Mouse (Mus musculus): ENCODE results near the gene Mcts2.

The Mcts2 gene

DNA sequence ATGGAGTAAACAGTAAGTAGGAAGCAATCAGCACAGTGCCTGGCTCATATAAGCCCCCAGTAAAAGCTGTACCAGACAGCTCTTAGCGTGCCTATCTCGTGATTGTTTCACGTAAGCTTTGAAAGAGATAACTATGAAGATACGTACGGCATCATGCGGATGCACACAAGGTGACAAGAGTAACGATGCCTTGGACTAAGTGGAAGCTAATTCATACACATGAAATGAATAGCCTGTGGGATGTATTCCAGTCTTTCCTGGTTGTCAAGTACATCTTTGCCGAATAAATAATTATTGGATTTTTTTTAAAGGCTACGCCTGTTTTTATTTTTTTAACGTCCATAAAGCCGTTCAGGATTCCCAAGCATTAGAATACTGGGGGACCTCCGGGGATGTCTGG lies 436 bp upstream of the Mcts2 start:
- DNase-seq (ENCODE audit: low spot score): no peak

DNA sequence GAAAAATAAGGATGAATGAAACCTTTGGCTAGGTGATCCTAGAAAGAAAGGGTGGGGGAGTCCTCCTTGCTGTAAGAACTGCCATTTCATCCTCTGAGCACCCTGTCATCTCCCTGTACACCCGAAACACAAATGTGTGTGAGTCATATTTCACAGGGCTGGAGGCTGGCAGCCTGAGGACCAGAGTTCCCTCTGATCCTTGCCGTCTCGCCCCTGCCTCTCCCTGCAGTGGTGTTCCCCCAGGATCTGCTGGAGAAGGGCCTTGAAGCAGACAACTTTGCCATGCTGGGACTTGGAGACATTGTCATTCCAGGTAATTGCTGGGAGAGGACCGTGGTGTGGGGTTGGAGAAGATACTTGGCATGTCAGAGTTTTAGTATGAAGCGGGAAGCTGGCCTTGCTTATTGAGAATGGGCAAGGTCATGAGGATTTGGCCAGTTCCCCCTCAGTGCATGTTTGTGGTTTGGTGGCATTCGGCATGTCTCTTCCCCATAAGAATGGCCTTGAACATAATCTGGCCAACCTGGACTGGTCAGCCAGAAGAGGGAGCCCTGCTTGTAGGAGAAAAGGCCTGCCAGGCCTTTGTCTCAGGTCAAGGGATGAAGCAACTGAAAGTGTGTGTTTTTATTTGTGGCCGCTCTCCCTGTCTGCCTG lies 4.9 kb downstream of the Mcts2 start:
- DNase-seq (ENCODE audit: low spot score): peak; percentile 78

DNA sequence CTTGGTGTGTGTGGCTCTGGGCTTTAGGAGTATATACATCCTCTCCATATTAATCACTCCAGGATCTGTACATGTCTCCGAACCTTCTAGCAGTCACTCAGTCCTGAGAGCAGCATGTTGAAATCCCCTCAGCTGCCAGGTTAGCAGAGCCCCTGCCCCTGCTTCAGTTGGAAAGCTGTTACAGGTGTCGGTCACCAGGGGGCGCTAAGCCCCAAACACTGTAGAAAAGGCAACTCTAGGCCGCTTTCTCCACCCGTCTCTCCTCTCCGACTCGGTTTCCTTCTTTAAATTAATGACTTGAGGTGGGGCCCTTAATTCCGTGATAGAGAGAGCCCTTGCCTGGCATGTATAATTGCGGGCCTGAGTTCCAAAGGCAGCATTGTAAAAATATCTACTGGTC lies 6.4 kb downstream of the Mcts2 start:
- peak; percentile 85 for DNase-seq (ENCODE audit: low spot score)

DNA sequence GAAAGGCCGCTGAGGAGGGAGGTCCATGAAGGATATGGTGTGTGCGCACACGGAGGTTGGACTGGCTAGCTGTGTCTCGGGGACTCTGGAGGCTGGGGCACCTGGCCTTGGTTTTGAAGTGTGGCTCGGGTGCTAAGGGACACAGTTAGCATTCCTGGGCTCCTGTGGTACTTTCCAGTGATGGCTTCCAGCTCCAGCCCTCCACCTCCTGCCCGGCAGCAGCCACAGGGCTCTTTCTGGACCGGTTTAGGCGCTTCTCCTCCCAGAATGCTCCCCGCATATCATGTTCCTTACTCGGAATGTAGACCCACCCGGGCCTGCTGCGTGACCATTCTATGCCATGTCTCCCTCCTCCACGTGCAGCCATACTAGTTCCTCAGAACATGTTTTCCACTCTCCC lies 6.9 kb downstream of the Mcts2 start:
- DNase-seq (ENCODE audit: low spot score): no peak

DNA sequence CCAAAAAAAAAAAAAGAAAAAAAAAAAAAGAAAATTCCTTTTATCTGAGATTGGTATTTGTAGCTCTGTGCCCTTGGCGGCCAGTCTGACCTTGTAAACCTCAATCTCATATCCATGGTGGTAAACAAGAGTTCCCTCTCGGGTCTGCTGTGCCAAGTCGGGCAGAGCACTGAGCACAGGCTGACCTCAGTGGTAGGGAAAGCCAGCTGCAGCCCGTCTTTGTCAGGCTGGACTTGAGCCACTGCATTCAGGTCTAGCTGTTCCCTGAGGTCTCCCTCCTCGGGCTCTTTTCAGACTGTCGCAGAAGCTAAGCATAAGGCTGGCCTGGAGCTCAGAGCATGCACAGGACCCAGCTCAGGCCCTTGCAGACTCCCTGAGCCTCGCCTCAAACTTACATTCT lies 7.9 kb downstream of the Mcts2 start:
- peak; percentile 78 for DNase-seq (ENCODE audit: low spot score)

DNA sequence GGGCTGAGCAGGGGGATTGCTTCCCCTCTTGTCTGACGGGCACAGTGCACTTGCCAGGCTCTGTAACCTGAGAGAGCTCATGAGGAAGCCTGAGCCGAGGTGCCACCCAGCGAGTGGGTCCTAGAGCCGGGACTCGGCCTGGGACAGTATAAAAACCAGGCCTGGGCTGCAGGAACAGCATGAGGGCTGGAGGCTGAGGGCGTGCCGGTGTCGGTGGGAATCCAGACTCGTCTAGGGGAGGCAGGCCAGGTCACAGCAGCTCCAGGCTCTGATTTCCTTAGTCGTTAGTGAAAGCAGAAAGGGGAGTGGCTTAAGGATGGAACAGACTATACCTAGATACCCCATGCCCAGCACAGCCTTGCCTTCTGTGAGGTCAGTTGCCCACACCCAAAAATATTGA lies 9.2 kb downstream of the Mcts2 start:
- DNase-seq (ENCODE audit: low spot score): no peak

DNA sequence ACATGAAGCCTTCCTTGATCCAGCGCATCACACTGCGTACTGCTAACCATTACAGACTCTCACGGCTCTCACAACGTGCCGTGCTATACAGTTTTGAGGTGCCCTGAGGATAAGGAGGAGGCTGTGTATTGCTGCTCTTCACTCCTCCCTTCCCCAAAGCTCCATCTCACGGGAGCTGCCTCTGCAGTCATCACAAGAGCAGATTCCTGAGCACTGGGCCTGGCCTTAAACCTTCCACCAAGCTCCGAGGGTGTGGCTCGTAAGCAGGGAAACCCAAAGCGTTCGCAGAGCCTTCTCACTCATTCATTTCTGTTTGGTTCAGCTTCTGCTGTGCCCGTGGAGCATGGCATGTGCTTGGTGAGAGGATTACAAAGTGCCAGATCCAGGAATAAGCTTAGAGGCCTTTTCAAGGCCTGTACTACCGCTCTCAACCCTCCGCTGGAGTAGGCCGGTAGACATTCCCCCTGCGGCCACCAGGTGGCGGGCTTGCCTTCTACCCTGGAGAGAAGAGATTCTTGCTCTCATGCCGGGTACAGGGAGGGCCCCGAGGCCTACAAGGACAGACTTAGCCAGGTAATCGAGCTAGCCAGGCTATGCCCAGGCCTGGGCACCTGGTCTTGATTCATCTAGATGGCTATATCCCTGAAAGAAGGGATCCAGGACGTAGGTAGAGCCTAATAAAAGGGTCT lies 9.8 kb downstream of the Mcts2 start:
- peak; percentile 94 for DNase-seq (ENCODE audit: low spot score)

DNA sequence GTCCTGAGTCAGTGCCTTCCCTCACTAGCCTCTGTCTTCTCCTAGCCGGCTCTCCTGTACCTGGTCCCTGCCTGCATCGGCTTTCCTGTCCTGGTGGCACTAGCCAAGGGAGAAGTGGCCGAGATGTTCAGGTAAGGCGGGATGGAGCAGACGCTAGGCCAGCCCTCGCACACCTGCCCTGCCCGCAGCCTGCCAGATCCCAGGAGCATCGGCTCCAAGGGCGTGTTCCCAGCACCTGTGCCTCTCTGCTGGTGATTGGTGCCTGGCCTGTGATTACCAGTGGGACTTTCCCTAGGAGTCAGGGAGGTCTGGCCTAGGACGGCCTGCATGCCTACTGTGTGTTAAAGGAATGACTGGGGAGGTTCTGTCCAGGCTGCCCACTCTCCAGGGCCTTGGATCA lies 13.3 kb downstream of the Mcts2 start:
- no peak for DNase-seq (ENCODE audit: low spot score)

DNA sequence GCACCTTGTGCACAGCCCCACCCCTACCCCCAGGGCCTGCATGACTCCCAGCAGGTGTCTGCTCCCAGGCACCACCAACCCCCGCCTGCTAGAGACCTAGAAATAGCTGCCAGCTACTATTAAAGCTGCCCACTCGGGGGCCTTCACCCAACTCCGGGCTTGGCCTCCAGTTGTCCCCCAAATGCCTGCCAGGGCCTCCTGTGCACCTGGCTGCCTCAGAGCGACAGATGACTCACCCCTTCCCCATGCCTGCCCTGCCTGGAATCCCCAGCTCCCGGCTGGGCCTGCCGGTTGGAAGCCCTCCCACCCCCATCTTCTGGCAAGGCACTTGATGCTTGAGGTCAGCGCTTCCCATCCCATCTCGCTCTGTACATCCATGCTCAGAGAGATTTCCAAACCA lies 13.9 kb downstream of the Mcts2 start:
- no peak for DNase-seq (ENCODE audit: low spot score)

DNA sequence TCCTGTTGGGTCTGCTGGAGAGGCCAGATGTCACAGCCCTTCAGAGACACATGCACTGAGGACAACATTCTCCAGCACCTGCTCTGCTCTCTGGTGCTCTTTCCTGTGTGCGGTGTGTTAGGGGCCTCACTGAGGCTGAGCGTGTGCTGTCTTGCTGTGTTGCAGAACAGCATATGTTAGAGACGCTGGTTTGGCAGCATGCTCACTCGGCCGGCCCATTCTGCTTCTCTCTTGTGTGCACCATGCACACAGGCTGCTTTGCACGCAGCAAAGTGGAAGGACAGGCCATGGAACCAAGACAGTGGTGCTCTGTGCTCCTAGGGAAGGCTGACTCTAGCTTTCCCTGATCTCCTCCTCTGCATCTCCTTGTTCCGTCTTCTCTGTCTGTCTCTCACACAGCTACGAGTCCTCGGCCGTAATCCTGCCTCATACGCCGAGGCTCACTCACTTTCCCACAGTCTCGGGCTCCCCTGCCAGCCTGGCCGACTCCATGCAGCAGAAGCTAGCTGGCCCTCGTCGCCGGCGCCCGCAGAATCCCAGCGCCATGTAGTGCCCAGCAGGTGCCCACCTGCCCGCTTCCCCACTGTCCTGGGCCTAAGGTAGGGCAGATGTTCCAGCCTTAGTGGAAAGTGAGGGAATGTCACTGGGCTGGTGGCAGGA lies 16.9 kb downstream of the Mcts2 start:
- no peak for DNase-seq (ENCODE audit: low spot score)

DNA sequence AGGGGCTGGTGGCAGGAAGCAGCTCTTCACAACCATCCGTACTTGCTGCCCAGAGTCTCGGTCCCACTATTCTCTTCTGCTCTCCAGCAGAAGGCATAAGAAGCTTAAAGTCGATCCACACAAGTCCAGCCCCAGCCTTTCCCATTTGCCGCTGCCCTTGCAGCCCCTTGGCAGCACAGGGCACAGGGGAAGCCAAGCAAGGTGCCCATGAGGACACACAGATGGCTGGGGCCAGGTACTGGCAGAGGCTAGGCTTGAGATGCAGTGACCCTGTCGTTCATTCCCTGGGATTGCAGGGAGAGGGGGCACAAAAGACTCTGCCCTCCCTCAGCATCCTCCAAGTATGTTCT lies 17.4 kb downstream of the Mcts2 start:
- DNase-seq (ENCODE audit: low spot score): no peak

DNA sequence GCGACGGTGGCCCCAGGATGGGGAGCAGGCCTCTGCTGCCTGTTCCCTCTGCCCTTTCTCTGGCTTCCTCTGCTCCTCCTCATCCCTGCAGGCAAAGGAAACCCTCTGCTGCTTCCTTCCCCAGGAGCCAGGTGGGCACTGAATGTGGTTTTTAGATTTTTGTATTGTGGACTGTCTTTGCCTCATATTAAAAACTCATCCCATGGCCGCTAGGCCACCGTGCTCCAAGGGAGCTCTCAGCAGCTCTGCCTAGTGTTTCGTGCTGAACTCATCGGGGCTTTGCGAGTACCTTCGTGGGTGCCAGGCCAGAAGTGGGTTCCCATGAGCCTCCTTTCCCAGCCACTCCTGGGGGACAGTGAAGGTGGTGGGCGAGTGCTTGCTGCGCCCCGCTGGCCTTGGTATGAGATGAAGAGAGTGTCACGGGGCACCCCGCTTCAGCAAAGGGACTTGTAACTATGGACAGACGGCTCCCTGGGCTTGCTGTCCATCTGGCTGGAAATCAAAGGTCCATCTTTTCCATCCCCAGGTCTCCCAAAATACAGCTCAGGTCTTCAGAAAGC lies 18.1 kb downstream of the Mcts2 start:
- DNase-seq (ENCODE audit: low spot score): no peak

DNA sequence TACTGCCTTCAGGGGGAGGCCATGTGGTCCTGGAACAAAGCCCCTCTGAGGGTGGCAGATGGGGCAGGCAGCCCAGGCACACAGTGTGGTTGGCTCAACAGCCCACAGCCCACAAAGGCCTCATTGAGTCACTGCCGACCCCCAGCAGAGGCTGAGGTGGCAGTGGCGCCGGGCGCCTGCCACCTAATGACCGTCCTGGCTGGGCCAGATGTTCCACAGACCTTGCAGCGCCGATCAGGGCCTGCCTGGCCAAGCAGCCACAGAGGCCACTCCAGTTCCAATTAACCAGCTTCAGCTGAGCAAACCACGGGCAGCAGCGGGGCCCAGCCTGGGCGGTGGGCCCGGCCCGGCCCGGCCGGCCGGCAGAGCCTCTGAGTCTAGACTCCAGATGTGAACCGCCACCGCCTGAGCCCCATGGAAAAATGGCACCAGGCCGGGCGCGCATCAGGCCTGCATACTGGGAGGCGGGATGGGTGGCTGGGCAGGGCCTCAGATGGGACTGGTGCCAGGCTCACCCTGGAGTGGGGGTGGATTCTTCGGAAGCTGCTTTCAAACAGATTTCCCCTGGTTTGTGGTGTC lies 19.2 kb downstream of the Mcts2 start:
- DNase-seq (ENCODE audit: low spot score): peak; percentile 85

DNA sequence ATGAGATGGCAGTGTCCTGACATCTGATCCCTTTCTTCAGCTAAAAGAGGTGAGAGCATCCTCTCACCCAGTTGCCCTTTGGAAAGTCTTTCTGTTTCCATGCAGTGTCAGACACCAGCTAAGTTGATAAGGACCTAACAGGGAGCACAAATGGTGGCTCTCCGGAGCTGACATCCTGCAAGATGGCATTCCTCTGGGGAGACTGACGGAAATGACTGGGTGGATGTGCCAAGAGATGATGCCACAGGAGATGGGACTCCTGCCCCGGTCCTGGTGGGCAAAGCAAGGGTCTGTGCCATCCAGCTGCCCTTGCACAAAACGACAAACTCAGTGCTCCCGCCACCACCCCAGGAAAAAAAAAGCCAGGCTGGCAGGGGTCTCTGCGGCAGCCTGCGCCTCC lies 20.4 kb downstream of the Mcts2 start:
- DNase-seq (ENCODE audit: low spot score): peak; percentile 31

DNA sequence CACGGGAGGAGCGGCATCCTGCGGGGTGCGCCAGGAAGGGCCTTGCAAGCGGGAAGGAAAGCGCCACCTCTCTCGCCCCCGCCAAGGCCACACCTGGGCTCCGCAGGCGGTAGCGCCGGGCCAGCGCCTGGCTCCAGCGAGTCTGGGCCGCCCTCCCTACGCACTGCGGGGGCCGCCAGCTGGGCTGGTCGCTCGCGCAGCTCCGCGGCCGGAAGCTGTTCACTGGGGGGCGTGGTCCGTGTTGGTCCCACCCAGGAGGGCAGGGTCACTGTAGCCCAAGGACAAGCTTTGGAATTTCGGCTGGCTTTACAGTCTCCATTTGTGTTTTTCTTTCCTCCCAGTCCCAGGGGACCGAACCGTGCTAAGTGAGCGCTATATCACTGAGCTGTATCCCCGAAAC lies 20.8 kb downstream of the Mcts2 start:
- peak; percentile 73 for DNase-seq (ENCODE audit: low spot score)

DNA sequence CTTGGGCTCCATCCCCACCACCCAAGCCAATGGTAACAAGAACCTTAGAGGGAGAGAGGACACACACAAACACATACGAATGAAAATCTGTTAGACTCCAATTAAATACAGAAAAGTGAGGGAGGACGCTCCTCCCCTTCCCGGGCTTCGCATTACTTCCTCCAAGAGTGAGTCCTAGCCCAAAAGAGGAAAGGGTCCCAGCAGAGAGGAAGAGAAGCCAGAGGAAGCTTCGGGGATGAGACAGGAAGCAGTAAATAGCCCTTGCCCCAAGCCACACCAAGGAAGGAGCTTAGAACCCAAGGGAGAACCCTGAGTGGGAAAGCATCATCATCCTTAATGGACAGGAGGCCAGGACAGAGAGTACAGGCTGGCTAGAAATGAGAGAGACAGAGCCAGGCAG lies 22.2 kb downstream of the Mcts2 start:
- no peak for DNase-seq (ENCODE audit: low spot score)

DNA sequence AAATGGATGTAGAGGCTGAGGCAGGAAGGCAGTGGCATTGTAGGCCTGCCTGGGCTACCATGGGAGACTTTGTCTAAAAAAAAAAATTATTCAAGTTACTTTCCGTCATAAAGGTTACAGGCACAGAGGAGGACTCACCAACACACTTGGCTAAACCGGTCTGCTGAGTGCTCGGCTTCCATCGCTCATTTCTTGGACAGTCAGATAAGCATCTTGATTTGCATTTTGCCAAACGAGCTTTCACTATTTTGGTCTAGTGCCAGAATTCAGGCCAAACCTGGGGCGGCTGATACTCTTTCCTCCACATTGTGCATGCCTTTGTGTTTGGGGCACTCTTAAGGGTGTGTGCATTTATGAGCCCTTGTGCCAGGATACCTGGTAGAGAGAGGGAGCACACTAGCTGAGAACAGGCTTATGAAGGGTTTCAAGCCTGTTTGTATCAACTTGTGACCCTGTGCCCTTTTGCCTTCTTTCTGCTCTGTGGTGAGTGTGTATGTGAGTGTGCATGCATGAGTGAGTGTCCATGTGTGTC lies 29.5 kb downstream of the Mcts2 start:
- peak; percentile 43 for DNase-seq (ENCODE audit: low spot score)

DNA sequence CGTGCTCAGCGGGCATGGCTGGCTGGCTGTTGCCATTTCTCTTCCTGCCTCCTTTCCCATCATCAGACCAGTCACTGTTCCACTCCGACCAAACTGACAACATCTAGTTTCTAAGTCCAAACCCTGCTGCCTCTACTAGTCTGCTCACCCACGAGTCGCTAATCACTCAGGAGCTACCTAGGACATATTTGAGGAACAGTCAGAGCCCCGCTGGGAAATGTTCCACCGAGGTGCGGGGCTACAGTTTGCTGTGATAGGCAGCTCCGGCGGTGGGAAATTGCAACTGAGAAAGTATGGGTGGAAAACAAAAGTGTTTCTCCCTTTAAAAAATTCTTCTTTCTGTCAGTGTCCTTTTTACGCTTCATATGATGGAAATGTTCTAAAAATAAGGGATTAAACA lies 30.8 kb downstream of the Mcts2 start:
- no peak for DNase-seq (ENCODE audit: low spot score)

DNA sequence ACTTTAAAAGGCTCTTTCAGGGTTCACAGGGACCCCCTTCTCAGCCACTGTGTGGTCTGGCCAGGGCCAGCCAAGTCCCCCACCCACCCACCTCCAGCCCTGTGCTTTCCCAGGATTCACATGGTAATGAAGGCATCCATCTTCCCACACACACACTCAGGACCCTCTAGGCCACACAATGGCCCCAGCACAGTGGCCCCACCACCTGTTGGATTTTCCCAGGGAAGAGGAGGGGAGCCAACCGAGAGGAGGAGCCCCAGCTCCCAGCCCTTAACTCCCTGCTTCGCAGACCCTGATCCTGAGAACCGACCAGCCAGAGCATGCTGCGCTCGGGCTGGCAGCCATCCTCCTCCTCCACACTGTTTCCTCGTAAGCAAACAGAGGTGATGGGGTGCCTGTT lies 31.2 kb downstream of the Mcts2 start:
- DNase-seq (ENCODE audit: low spot score): no peak

DNA sequence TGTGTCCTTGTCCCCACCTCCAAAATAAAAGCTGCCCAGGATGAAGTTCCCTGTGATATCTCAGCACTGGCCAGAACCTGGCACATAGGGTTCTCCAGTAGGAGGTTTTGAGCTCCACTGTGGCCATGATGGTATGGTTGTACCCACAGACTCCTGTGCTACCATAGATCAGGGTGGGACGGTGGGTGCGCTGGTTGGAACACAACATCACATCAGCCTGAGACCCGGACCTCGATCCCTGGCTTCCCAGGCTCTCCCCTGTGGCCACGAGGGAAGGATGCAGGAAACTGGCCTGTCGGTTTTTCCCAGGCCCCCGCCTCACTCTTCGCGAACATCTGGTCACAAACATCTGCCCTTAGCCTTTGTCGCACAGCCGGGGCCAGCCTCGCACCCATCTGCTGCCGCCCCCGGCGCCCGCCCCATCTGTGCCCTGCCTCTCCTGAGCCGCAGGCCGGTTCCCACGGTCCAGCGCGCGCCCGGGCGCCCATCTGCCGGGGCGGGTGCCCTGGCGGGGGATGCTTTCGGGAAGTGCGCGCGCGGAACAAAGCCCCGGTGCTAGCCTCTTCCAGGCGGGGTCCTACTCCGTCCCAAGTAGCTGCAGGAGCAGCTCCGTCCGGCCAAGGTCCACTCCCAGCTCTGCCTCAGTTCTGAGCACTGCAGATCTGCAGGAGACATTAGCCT lies 37.0 kb downstream of the Mcts2 start:
- no peak for DNase-seq (ENCODE audit: low spot score)

DNA sequence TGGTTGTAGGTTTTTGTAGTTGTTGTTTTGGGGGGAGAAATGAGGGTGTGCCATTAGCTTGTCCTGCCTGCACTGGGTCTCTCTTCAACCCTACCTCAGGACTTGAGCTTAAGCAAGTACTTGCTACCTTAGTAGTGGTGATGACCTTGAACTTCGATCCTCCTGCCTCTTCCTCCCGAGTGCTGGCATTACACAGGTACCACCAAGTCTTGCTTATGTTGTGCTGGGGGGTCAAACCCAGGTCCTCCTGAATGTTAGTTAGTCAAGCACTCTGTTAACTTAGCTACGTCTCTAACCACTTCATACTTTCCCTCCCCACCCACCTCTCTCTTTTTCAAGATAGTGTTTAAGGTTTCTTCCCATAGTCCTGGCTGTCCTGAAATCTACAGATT lies 37.5 kb downstream of the Mcts2 start:
- no peak for DNase-seq (ENCODE audit: low spot score)

DNA sequence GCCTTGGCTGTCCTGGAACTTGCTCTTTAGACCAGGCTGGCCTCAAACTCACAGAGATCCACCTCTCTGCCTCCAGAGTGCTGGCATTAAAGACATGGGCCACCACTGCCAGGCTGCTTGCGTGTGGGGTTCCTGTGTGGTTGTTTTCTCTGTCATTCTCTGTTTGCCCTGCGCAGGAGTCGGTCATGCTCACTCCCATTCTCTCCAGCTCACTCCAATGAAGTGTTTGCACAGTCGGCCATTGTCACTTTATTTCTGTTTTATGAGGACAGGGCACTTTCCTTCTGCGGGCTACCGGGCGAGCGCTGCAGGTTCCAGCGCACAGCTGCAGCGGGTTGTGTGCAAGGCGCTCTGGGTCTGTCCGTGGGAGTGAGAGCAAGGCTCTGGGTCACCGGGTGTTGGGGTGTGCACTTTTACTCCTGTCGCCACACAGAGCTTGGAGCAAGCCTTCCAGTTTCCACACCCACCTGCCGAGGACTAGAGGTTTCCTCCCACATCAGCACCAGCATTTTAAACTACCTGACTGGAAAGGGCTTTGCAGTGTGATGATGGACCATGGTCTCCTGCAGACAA lies 38.4 kb downstream of the Mcts2 start:
- no peak for DNase-seq (ENCODE audit: low spot score)

Measured in adipocyte (in vitro differentiated cells).